Mouse (Mus musculus) midbrain, embryonic 14.5 days (tissue): ENCODE data around the gene Bpifc. TPM values are rescaled to one million over a fixed set of nuclear protein-coding genes. Genes with fewer than 3 reads are reported as not detected.
A peak's percentile ranks its signal among the peaks of the same experiment; 100 is the strongest.

Experiments used
- ATAC-seq: fragments of 200-750 bp; cut with Nextera tagmentation; 2 replicates; pipeline ENCODE4 v1.8.0; 2017; ENCODE audit warnings: moderate number of reproducible peaks, moderate library complexity; ENCODE audit not compliant: low FRiP score, low TSS enrichment
- DNase-seq: peaks from one replicate; pipeline ENCODE4 v3.0.0-alpha.2; 2015
- H3K27ac ChIP-seq: fragments of 300-500 bp; sonication (generic); replicated peaks from 2 replicates; pipeline ENCODE4 v1.5.1; 2014; ENCODE audit warnings: mild to moderate bottlenecking, low read depth, low read length, moderate library complexity
- H3K27me3 ChIP-seq: fragments of 300-500 bp; sonication (generic); 2 replicates; pipeline ENCODE4 v1.6.1; 2014; ENCODE audit warnings: low read length, control low read depth, mixed read lengths; ENCODE audit not compliant: control insufficient read depth, insufficient read depth
- H3K36me3 ChIP-seq: fragments of 300-500 bp; sonication (generic); 2 replicates; pipeline ENCODE4 v1.6.1; 2014; ENCODE audit warnings: low read length, control low read depth; ENCODE audit not compliant: control insufficient read depth, insufficient read depth
- H3K4me1 ChIP-seq: fragments of 300-500 bp; sonication (generic); 2 replicates; pipeline ENCODE4 v1.6.1; 2014; ENCODE audit warnings: mild to moderate bottlenecking, antibody characterized with exemption, low read length, control low read depth; ENCODE audit not compliant: control insufficient read depth, insufficient read depth
- H3K4me2 ChIP-seq: fragments of 300-500 bp; sonication (generic); 2 replicates; pipeline ENCODE4 v1.6.1; 2014; ENCODE audit warnings: mild to moderate bottlenecking, low read length, moderate library complexity
- H3K4me3 ChIP-seq: fragments of 300-500 bp; sonication (generic); replicated peaks from 2 replicates; pipeline ENCODE4 v1.5.1; 2014; ENCODE audit warnings: low read depth, low read length
- H3K9ac ChIP-seq: fragments of 300-500 bp; sonication (generic); replicated peaks from 2 replicates; pipeline ENCODE4 v1.6.1; 2014; ENCODE audit warnings: mild to moderate bottlenecking, low read length, moderate library complexity
- H3K9me3 ChIP-seq: fragments of 300-500 bp; sonication (generic); 2 replicates; pipeline ENCODE4 v1.6.1; 2016; ENCODE audit warnings: low read length, control low read depth, mixed read lengths; ENCODE audit not compliant: control insufficient read depth
- WGBS: fragments of 180-500 bp; shearing (Covaris S2); extraction: QIAGEN DNeasy Blood & Tissue Kit; methylation state at CpG from one replicate; pipeline ENCODE4 v1.1.7; 2014; 5-methylcytosine and 5-hydroxymethylcytosine counted together
- polyA plus RNA-seq: library from polyadenylated mRNA; unstranded; fragments of >200 nt; fragmentation: Nextera tagmentation; extraction: Ambion mirVana; gene quantifications from 2 replicates; pipeline ENCODE4 v1.2.1, GENCODE M21; 2014

The Bpifc gene
- polyA plus RNA-seq, 1 experiment from 2014 or later = not detected

GRCm38 (mm10) chr10:85927676-85928445 is 83.8 kb downstream of the Bpifc start, which contains the start of gene Ascl4:
Gene Ascl4, plus strand, starts transcription at chr10:85927681.
- peak within 1 kb of the TSS; percentile 57 for H3K9ac ChIP-seq
- peak within 1 kb of the TSS; percentile 50 for H3K4me3 ChIP-seq
- peaks cover 11% of the 10 kb centered on the region for H3K4me1 ChIP-seq
- peak within 1 kb of the TSS; percentile 88 for H3K4me2 ChIP-seq
- peak within 1 kb of the TSS; percentile 49; the same call in 1 of the 2 replicates for H3K27ac ChIP-seq
- no peaks in the 10 kb centered on the region for H3K9me3 ChIP-seq
- ATAC-seq (no peak), DNase-seq (peak; percentile 44)
- no peaks in the 10 kb centered on the region for H3K36me3 ChIP-seq
- no peaks in the 10 kb centered on the region for H3K27me3 ChIP-seq
- WGBS = 1% methylated on average over 23 of the region's 23 CpGs

GRCm38 (mm10) chr10:85916498-85917309 is 95.0 kb downstream of the Bpifc start, which contains the start of gene Prdm4:
Gene Prdm4, minus strand, starts transcription at chr10:85917142.
- under 1% methylated on average over 81 of the region's 90 CpGs for WGBS
- Histone ChIP-seq H3K4me1 (peaks cover 6% of the 10 kb centered on the region), H3K9me3 (no peaks in the 10 kb centered on the region), H3K27ac (peak within 1 kb of the TSS; percentile 79), H3K27me3 (no peaks in the 10 kb centered on the region), H3K4me2 (peak within 1 kb of the TSS; percentile 77), H3K36me3 (peaks cover 25% of the 10 kb centered on the region), H3K9ac (peak within 1 kb of the TSS; percentile 84), H3K4me3 (peak within 1 kb of the TSS; percentile 93)
- DNase-seq (peak; percentile 99), ATAC-seq (peak; percentile 100)

Other genes with a start within 250 kb of the Bpifc start
- 66.7 and 78.1 TPM in 2 replicates for gene Pwp1, start 182.4 kb downstream of the Bpifc start, polyA plus RNA-seq
- 27.6 and 32.9 TPM in 2 replicates for gene Prdm4, start 94.8 kb downstream of the Bpifc start, polyA plus RNA-seq
- 1.6 and 1.8 TPM in 2 replicates for gene Ascl4, start 84.2 kb downstream of the Bpifc start, polyA plus RNA-seq
- 169 and 178 TPM in 2 replicates for gene Rtcb, start 54.1 kb downstream of the Bpifc start, polyA plus RNA-seq
- 18.9 and 19.6 TPM in 2 replicates for gene Fbxo7, start 10.1 kb upstream of the Bpifc start, polyA plus RNA-seq